Mouse (Mus musculus) kidney, embryonic 14.5 days (tissue): Measurements from ENCODE around the gene Mbnl2. TPM values are rescaled to one million over a fixed set of nuclear protein-coding genes. Genes with fewer than 3 reads are reported as not detected.
A peak's percentile ranks its signal among the peaks of the same experiment; 100 is the strongest.

Source experiments
- ATAC-seq: fragments of 200-750 bp; cut with Nextera tagmentation; 2 replicates; pipeline ENCODE4 v1.8.0; 2017; ENCODE audit warnings: moderate number of reproducible peaks, mild to moderate bottlenecking, moderate TSS enrichment, moderate library complexity; ENCODE audit not compliant: low FRiP score, low TSS enrichment
- H3K27ac ChIP-seq: fragments of 300-500 bp; sonication (generic); 2 replicates; pipeline ENCODE4 v1.5.1; 2014; ENCODE audit warnings: low read depth, mild to moderate bottlenecking, low read length, moderate library complexity, mixed read lengths
- H3K27me3 ChIP-seq: fragments of 300-500 bp; sonication (generic); 2 replicates; pipeline ENCODE4 v1.6.1; 2014; ENCODE audit warnings: mild to moderate bottlenecking, low read length; ENCODE audit not compliant: control insufficient read depth, insufficient read depth
- H3K36me3 ChIP-seq: fragments of 300-500 bp; sonication (generic); 2 replicates; pipeline ENCODE4 v1.6.1; 2014; ENCODE audit warnings: low read length, mixed read lengths; ENCODE audit not compliant: control insufficient read depth, insufficient read depth
- H3K4me1 ChIP-seq: fragments of 300-500 bp; sonication (generic); 2 replicates; pipeline ENCODE4 v1.6.1; 2014; ENCODE audit warnings: low read length, mixed read lengths; ENCODE audit not compliant: control insufficient read depth, insufficient read depth
- H3K4me2 ChIP-seq: fragments of 300-500 bp; sonication (generic); replicated peaks from 2 replicates; pipeline ENCODE4 v1.6.1; 2014; ENCODE audit warnings: low read depth, mild to moderate bottlenecking, low read length
- H3K4me3 ChIP-seq: fragments of 300-500 bp; sonication (generic); 2 replicates; pipeline ENCODE4 v1.5.1; 2014; ENCODE audit warnings: mild to moderate bottlenecking, low read length
- H3K9ac ChIP-seq: fragments of 300-500 bp; sonication (generic); 2 replicates; pipeline ENCODE4 v1.6.1; 2014; ENCODE audit warnings: low read depth, mild to moderate bottlenecking, low read length, moderate library complexity
- H3K9me3 ChIP-seq: fragments of 300-500 bp; sonication (generic); 2 replicates; pipeline ENCODE4 v1.6.1; 2016; ENCODE audit warnings: low read length; ENCODE audit not compliant: control insufficient read depth
- WGBS: fragments of 180-500 bp; shearing (Covaris S2); extraction: QIAGEN DNeasy Blood & Tissue Kit; methylation state at CpG from one replicate; pipeline ENCODE4 v1.1.7; 2014; 5-methylcytosine and 5-hydroxymethylcytosine counted together
- polyA plus RNA-seq: library from polyadenylated mRNA; unstranded; fragments of >200 nt; fragmentation: Nextera tagmentation; extraction: Ambion mirVana; gene quantifications from 2 replicates; pipeline ENCODE4 v1.2.1, GENCODE M21; 2014

Gene Mbnl2
- polyA plus RNA-seq, 1 experiment from 2014 or later = 84.9 TPM

GRCm38 (mm10) chr14:120300191-120300590, 24.7 kb downstream of the Mbnl2 start:
- Histone ChIP-seq H3K4me1 (peaks cover 68% of the 10 kb centered on the region), H3K36me3 (no peaks in the 10 kb centered on the region), H3K9me3 (no peaks in the 10 kb centered on the region), H3K27me3 (no peaks in the 10 kb centered on the region), H3K9ac (no peak overlapping the region), H3K4me2 (no peak overlapping the region), H3K4me3 (no peak overlapping the region), H3K27ac (peak overlapping the region; percentile 62; the same call in 1 of the 2 replicates)
- ATAC-seq = no peak
- 59% methylated on average over 4 of the region's 4 CpGs for WGBS

- Histone ChIP-seq H3K9me3 (no peaks in the 10 kb centered on the region), H3K4me3 (no peak overlapping the region), H3K9ac (no peak overlapping the region), H3K27ac (no peak overlapping the region), H3K27me3 (no peaks in the 10 kb centered on the region), H3K4me2 (no peak overlapping the region), H3K4me1 (peaks cover 63% of the 10 kb centered on the region), H3K36me3 (no peaks in the 10 kb centered on the region)
- 77% methylated on average over 4 of the region's 4 CpGs for WGBS
- no peak for ATAC-seq
Observed at GRCm38 (mm10) chr14:120300814-120301213, 25.3 kb downstream of the Mbnl2 start.

- 0 out of 2 replicates have a peak, but pooled peaks have one; percentile 47 for ATAC-seq
- WGBS = 34% methylated on average over 6 of the region's 6 CpGs
- Histone ChIP-seq H3K9me3 (no peaks in the 10 kb centered on the region), H3K36me3 (no peaks in the 10 kb centered on the region), H3K9ac (no peak overlapping the region), H3K4me3 (no peak overlapping the region), H3K27ac (no peak overlapping the region), H3K4me2 (no peak overlapping the region), H3K27me3 (no peaks in the 10 kb centered on the region), H3K4me1 (peaks cover 52% of the 10 kb centered on the region)
Observed at GRCm38 (mm10) chr14:120302913-120303548, 27.6 kb downstream of the Mbnl2 start.

GRCm38 (mm10) chr14:120306229-120306628, 30.8 kb downstream of the Mbnl2 start:
- H3K4me3 ChIP-seq = no peak overlapping the region
- 84% methylated on average over 11 of the region's 11 CpGs for WGBS
- H3K27me3 ChIP-seq = no peaks in the 10 kb centered on the region
- no peak for ATAC-seq
- H3K9ac ChIP-seq = no peak overlapping the region
- peaks cover 33% of the 10 kb centered on the region for H3K4me1 ChIP-seq
- H3K27ac ChIP-seq = no peak overlapping the region
- no peaks in the 10 kb centered on the region for H3K36me3 ChIP-seq
- H3K9me3 ChIP-seq = no peaks in the 10 kb centered on the region
- no peak overlapping the region for H3K4me2 ChIP-seq

GRCm38 (mm10) chr14:120307356-120307755, 31.9 kb downstream of the Mbnl2 start:
- no peak for ATAC-seq
- Histone ChIP-seq H3K27ac (no peak overlapping the region), H3K4me1 (peaks cover 32% of the 10 kb centered on the region)

GRCm38 (mm10) chr14:120307963-120308362, 32.5 kb downstream of the Mbnl2 start:
- no peaks in the 10 kb centered on the region for H3K36me3 ChIP-seq
- 58% methylated on average over 4 of the region's 4 CpGs for WGBS
- H3K4me2 ChIP-seq = no peak overlapping the region
- no peak overlapping the region for H3K9ac ChIP-seq
- H3K9me3 ChIP-seq = no peaks in the 10 kb centered on the region
- H3K27me3 ChIP-seq = no peaks in the 10 kb centered on the region
- no peak overlapping the region for H3K4me3 ChIP-seq
- H3K4me1 ChIP-seq = peaks cover 26% of the 10 kb centered on the region
- ATAC-seq = no peak
- H3K27ac ChIP-seq = no peak overlapping the region

More at GRCm38 (mm10) chr14:120307356-120307755, 31.9 kb downstream of the Mbnl2 start:
- Histone ChIP-seq H3K27me3 (no peaks in the 10 kb centered on the region), H3K4me3 (no peak overlapping the region), H3K9me3 (no peaks in the 10 kb centered on the region), H3K9ac (no peak overlapping the region), H3K36me3 (no peaks in the 10 kb centered on the region), H3K4me2 (no peak overlapping the region)
- 78% methylated on average over 3 of the region's 3 CpGs for WGBS

- no peak for ATAC-seq
- Histone ChIP-seq H3K27ac (no peak overlapping the region), H3K27me3 (no peaks in the 10 kb centered on the region), H3K4me3 (no peak overlapping the region), H3K4me2 (no peak overlapping the region), H3K36me3 (no peaks in the 10 kb centered on the region; the same call in 1 of the 2 replicates), H3K4me1 (peaks cover 20% of the 10 kb centered on the region; the same call in 1 of the 2 replicates), H3K9ac (no peak overlapping the region), H3K9me3 (no peaks in the 10 kb centered on the region)
- WGBS = 94% methylated on average over 6 of the region's 6 CpGs
Observed at GRCm38 (mm10) chr14:120309691-120310090, 34.2 kb downstream of the Mbnl2 start.

GRCm38 (mm10) chr14:120311330-120312097, 36.0 kb downstream of the Mbnl2 start:
- 73% methylated on average over 12 of the region's 12 CpGs for WGBS
- ATAC-seq = no peak
- Histone ChIP-seq H3K4me3 (no peak overlapping the region), H3K27ac (no peak overlapping the region), H3K36me3 (no peaks in the 10 kb centered on the region; the same call in 1 of the 2 replicates), H3K27me3 (no peaks in the 10 kb centered on the region), H3K4me1 (peaks cover 20% of the 10 kb centered on the region; the same call in 1 of the 2 replicates), H3K9ac (no peak overlapping the region), H3K4me2 (no peak overlapping the region), H3K9me3 (no peaks in the 10 kb centered on the region)
